Mouse (Mus musculus) stomach, postnatal 0 days (tissue): ENCODE results near the gene Shc4. TPM values are rescaled to one million over a fixed set of nuclear protein-coding genes. Genes with fewer than 3 reads are reported as not detected.

ENCODE experiments used
- ATAC-seq: fragments of 200-750 bp; cut with Nextera tagmentation; 2 replicates; pipeline ENCODE4 v1.8.0; 2017; ENCODE audit not compliant: low FRiP score, low TSS enrichment
- DNase-seq: peaks from one replicate; pipeline ENCODE4 v3.0.0-alpha.2; 2016; ENCODE audit warnings: low spot score
- H3K27ac ChIP-seq: fragments of 300-500 bp; sonication (generic); replicated peaks from 2 replicates; pipeline ENCODE4 v1.5.1; 2014; ENCODE audit warnings: mild to moderate bottlenecking, control low read depth
- H3K27me3 ChIP-seq: fragments of 300-500 bp; sonication (generic); 2 replicates; pipeline ENCODE4 v1.6.1; 2014; ENCODE audit warnings: low read length; ENCODE audit not compliant: control insufficient read depth, insufficient read depth
- H3K36me3 ChIP-seq: fragments of 300-500 bp; sonication (generic); 2 replicates; pipeline ENCODE4 v1.6.1; 2014; ENCODE audit warnings: low read length, mixed read lengths; ENCODE audit not compliant: control insufficient read depth, insufficient read depth
- H3K4me1 ChIP-seq: fragments of 300-500 bp; sonication (generic); replicated peaks from 2 replicates; pipeline ENCODE4 v1.6.1; 2014; ENCODE audit warnings: antibody characterized with exemption; ENCODE audit not compliant: control insufficient read depth, insufficient read depth
- H3K4me2 ChIP-seq: fragments of 300-500 bp; sonication (generic); replicated peaks from 2 replicates; pipeline ENCODE4 v1.6.1; 2014; ENCODE audit warnings: low read depth, mild to moderate bottlenecking, control low read depth, moderate library complexity
- H3K4me3 ChIP-seq: fragments of 300-500 bp; sonication (generic); 2 replicates; pipeline ENCODE4 v1.5.1; 2014; ENCODE audit warnings: low read depth, low read length, control low read depth
- H3K9ac ChIP-seq: fragments of 300-500 bp; sonication (generic); 2 replicates; pipeline ENCODE4 v1.6.1; 2014; ENCODE audit warnings: mild to moderate bottlenecking, low read length, control low read depth, mixed read lengths
- H3K9me3 ChIP-seq: fragments of 300-500 bp; sonication (generic); 2 replicates; pipeline ENCODE4 v1.6.1; 2016; ENCODE audit warnings: low read length; ENCODE audit not compliant: control insufficient read depth
- CTCF ChIP-seq: IDR thresholded peaks from 2 replicates; pipeline ENCODE4 v1.5.1; 2016; ENCODE audit warnings: antibody characterized with exemption, low read depth, mild to moderate bottlenecking, moderate library complexity
- EP300 ChIP-seq: optimal IDR thresholded peaks from 2 replicates; pipeline ENCODE3; 2016; ENCODE audit warnings: antibody characterized with exemption
- WGBS: fragments of 180-500 bp; shearing (Covaris S2); extraction: QIAGEN DNeasy Blood & Tissue Kit; methylation state at CpG from one replicate; pipeline ENCODE4 v1.1.7; 2014; 5-methylcytosine and 5-hydroxymethylcytosine counted together
- polyA plus RNA-seq: library from polyadenylated mRNA; unstranded; fragments of >200 nt; fragmentation: Nextera tagmentation; extraction: Ambion mirVana; gene quantifications from 2 replicates; pipeline ENCODE4 v1.2.1, GENCODE M21; 2015

Gene Shc4
- polyA plus RNA-seq, 1 experiment from 2014 or later = 1.1 TPM

- 64% methylated on average over 5 of the region's 5 CpGs for WGBS
- Histone ChIP-seq H3K36me3 (no peaks in the 10 kb centered on the region), H3K27me3 (no peaks in the 10 kb centered on the region), H3K9me3 (no peaks in the 10 kb centered on the region), H3K4me2 (no peak overlapping the region), H3K27ac (no peak overlapping the region), H3K9ac (no peak overlapping the region), H3K4me1 (no peaks in the 10 kb centered on the region), H3K4me3 (no peak overlapping the region)
- no peak for ATAC-seq
- no peak for TF ChIP-seq EP300
- no peak for TF ChIP-seq CTCF
- DNase-seq = no peak
Observed at GRCm38 (mm10) chr2:125650038-125650437, 73.9 kb downstream of the Shc4 start.

- Histone ChIP-seq H3K4me2 (no peak overlapping the region), H3K9me3 (no peaks in the 10 kb centered on the region), H3K9ac (no peak overlapping the region), H3K4me1 (no peaks in the 10 kb centered on the region), H3K4me3 (no peak overlapping the region), H3K27ac (no peak overlapping the region), H3K36me3 (no peaks in the 10 kb centered on the region), H3K27me3 (no peaks in the 10 kb centered on the region)
- 64% methylated on average over 6 of the region's 6 CpGs for WGBS
- ATAC-seq (no peak), DNase-seq (no peak)
- TF ChIP-seq EP300 (no peak), CTCF (no peak)
Observed at GRCm38 (mm10) chr2:125644912-125645311, 79.0 kb downstream of the Shc4 start.

DNA sequence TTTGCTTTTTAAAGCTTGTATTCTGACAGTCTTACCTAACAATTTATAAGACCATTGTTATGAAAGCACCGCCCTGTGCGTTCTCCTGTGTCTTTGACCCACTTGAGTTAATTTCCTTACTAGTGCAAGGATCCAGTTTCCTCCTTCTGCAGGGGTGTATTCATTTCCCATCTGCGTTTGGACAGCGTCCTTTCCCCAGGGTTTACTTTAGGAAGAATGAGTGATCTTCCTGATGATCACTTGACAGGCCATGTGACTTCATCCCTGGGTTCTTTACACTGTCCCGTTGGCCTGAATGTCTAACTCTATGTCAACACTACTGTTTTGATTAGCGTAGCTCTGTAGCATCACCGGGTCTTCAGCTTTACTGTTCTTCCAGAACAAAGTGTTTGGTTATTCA lies 86.6 kb downstream of the Shc4 start:
- ATAC-seq = no peak

DNA sequence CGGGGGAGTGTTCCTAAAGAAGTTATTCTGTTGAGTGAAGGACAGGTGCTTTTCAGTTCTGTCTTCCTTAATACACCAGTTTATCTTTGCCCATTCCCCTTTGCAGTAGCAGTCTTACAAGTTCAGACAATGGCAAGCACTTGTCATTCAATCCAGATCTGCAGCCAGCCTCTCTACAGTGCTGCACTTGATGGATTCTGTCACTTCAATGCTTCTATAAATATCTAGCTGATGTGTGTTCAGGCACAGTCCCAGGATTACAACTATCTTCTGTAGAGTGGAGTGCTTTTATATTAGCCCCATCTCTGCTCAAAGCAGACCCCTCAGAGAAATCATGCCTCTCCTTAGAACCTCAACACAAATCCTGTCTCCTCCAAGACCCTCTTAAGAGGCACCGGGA lies 93.9 kb downstream of the Shc4 start:
- H3K27me3 ChIP-seq = no peaks in the 10 kb centered on the region
- 92% methylated on average over 2 of the region's 2 CpGs for WGBS

More for the DNA sequence above, 86.6 kb downstream of the Shc4 start:
- TF ChIP-seq EP300 (no peak), CTCF (no peak)
- H3K27ac ChIP-seq = no peak overlapping the region
- 51% methylated on average over 7 of the region's 7 CpGs for WGBS
- H3K9ac ChIP-seq = no peak overlapping the region
- H3K9me3 ChIP-seq = no peaks in the 10 kb centered on the region
- no peaks in the 10 kb centered on the region for H3K4me1 ChIP-seq
- no peaks in the 10 kb centered on the region for H3K27me3 ChIP-seq
- no peaks in the 10 kb centered on the region for H3K36me3 ChIP-seq
- no peak overlapping the region for H3K4me2 ChIP-seq
- no peak for DNase-seq
- no peak overlapping the region for H3K4me3 ChIP-seq

DNA sequence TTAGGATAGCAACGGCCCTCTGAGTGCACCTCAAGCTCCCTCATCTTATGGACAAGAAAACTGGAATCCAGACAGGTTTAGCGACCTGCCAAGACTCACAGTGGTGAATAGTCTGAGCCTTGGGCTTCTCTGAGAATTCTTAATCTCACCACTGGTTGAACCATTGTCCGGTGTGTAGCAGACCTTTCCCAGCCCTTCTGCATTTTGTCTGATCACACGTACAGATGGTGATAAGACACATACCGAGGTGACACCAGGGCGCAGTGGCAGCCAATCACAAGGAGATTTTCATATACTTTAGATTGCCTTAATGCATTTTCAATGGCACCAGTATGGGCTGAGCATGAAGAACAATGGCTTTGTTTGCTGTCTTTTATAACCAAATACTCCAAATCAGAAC lies 95.5 kb downstream of the Shc4 start:
- TF ChIP-seq EP300 (no peak), CTCF (no peak)
- no peak overlapping the region for H3K27ac ChIP-seq
- H3K9me3 ChIP-seq = no peaks in the 10 kb centered on the region
- no peaks in the 10 kb centered on the region for H3K36me3 ChIP-seq
- WGBS = 51% methylated on average over 6 of the region's 6 CpGs
- no peaks in the 10 kb centered on the region; the same call in 1 of the 2 replicates for H3K4me1 ChIP-seq
- H3K4me2 ChIP-seq = no peak overlapping the region
- H3K27me3 ChIP-seq = no peaks in the 10 kb centered on the region
- no peak overlapping the region for H3K9ac ChIP-seq
- ATAC-seq = no peak
- DNase-seq = no peak
- no peak overlapping the region for H3K4me3 ChIP-seq

More for the DNA sequence above, 93.9 kb downstream of the Shc4 start:
- Histone ChIP-seq H3K27ac (no peak overlapping the region), H3K9ac (no peak overlapping the region), H3K4me1 (no peaks in the 10 kb centered on the region), H3K4me2 (no peak overlapping the region), H3K4me3 (no peak overlapping the region), H3K9me3 (no peaks in the 10 kb centered on the region), H3K36me3 (no peaks in the 10 kb centered on the region)
- TF ChIP-seq EP300 = no peak
- no peak for TF ChIP-seq CTCF
- no peak for ATAC-seq
- DNase-seq = no peak

DNA sequence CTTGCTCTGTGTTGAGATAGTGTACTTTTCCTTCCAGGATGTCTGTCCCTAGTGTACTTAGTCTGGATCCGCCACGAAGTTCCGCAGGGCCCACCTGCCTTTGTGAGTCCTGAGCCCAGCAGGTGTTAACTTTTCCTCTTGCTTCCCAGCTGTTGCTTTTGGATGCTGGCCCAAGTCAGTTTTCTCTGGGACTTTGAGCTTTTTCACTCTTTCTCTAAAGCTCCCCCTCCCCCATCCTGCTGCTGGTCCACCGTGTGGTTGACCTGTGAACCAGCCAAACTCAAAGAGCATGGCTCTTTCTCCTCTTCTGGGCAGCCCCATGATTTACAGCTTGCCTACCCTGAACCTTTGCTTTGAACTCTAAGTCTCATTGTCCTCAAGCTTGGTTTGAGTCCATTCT lies 97.4 kb downstream of the Shc4 start:
- Histone ChIP-seq H3K4me3 (no peak overlapping the region), H3K27ac (no peak overlapping the region), H3K9me3 (no peaks in the 10 kb centered on the region), H3K27me3 (no peaks in the 10 kb centered on the region), H3K36me3 (no peaks in the 10 kb centered on the region), H3K9ac (no peak overlapping the region), H3K4me2 (no peak overlapping the region), H3K4me1 (no peaks in the 10 kb centered on the region; the same call in 1 of the 2 replicates)
- TF ChIP-seq EP300 = no peak
- no peak for TF ChIP-seq CTCF
- ATAC-seq (no peak), DNase-seq (no peak)
- WGBS = 81% methylated on average over 4 of the region's 4 CpGs
